Mouse (Mus musculus): ENCODE measurements around the gene Tmem212. TPM values are rescaled to one million over a fixed set of nuclear protein-coding genes. Genes with fewer than 3 reads are reported as not detected.

The Tmem212 gene
- polyA plus RNA-seq, 1 experiment: 1.6 TPM

- Histone ChIP-seq H3K4me3 (replicated peaks; ENCODE audit: insufficient read depth, low read depth, low read length) (no peak overlapping the region), H3K27me3 (ENCODE audit: control insufficient read depth, insufficient read depth, low read length) (no peaks in the 10 kb centered on the region; the same call in 1 of the 2 replicates), H3K4me1 (ENCODE audit: control insufficient read depth, insufficient read depth, low read length) (no peaks in the 10 kb centered on the region), H3K27ac (ENCODE audit: insufficient read depth, low read length) (no peak overlapping the region)
- WGBS: 92% methylated on average over 3 of the region's 3 CpGs
- DNase-seq: no peak
- TF ChIP-seq CTCF (IDR thresholded peaks at IDR 0.05; ENCODE audit: borderline replicate concordance, insufficient read depth, low read depth, low read length): no peak
Measured at GRCm38 (mm10) chr3:27868681-27869080, 27.5 kb downstream of the Tmem212 start.

- no peaks in the 10 kb centered on the region; the same call in 1 of the 2 replicates for H3K27me3 ChIP-seq (ENCODE audit: control insufficient read depth, insufficient read depth, low read length)
- H3K27ac ChIP-seq (ENCODE audit: insufficient read depth, low read length): no peak overlapping the region
- TF ChIP-seq POLR2A (IDR thresholded peaks at IDR 0.05; ENCODE audit: borderline replicate concordance, insufficient read depth, low read length) (no peak), CTCF (IDR thresholded peaks at IDR 0.05; ENCODE audit: borderline replicate concordance, insufficient read depth, low read depth, low read length) (no peak)
- no peaks in the 10 kb centered on the region for H3K4me1 ChIP-seq (ENCODE audit: control insufficient read depth, insufficient read depth, low read length)
- H3K4me3 ChIP-seq (replicated peaks; ENCODE audit: insufficient read depth, low read depth, low read length): no peak overlapping the region
- WGBS: 80% methylated on average over 3 of the region's 3 CpGs
- no peak for DNase-seq
Measured at GRCm38 (mm10) chr3:27867731-27868130, 28.4 kb downstream of the Tmem212 start.

- no peak overlapping the region for H3K27ac ChIP-seq (ENCODE audit: insufficient read depth, low read length)
- peak; percentile 30 to 33 for DNase-seq
Measured at GRCm38 (mm10) chr3:27862821-27863740, 33.1 kb downstream of the Tmem212 start.

GRCm38 (mm10) chr3:27861601-27862000, 34.6 kb downstream of the Tmem212 start:
- no peaks in the 10 kb centered on the region; the same call in 1 of the 2 replicates for H3K4me1 ChIP-seq (ENCODE audit: control insufficient read depth, insufficient read depth, low read length)
- no peaks in the 10 kb centered on the region; the same call in 1 of the 2 replicates for H3K27me3 ChIP-seq (ENCODE audit: control insufficient read depth, insufficient read depth, low read length)
- DNase-seq: peak; percentile 16 to 46
- H3K4me3 ChIP-seq (replicated peaks; ENCODE audit: insufficient read depth, low read depth, low read length): no peak overlapping the region
- 30% methylated on average over 6 of the region's 6 CpGs for WGBS
- TF ChIP-seq CTCF (IDR thresholded peaks at IDR 0.05; ENCODE audit: borderline replicate concordance, insufficient read depth, low read depth, low read length): no peak
- TF ChIP-seq POLR2A (IDR thresholded peaks at IDR 0.05; ENCODE audit: borderline replicate concordance, insufficient read depth, low read length): no peak
- H3K27ac ChIP-seq (ENCODE audit: insufficient read depth, low read length): no peak overlapping the region

More at GRCm38 (mm10) chr3:27862821-27863740, 33.1 kb downstream of the Tmem212 start:
- WGBS: 14% methylated on average over 16 of the region's 16 CpGs
- H3K27me3 ChIP-seq (ENCODE audit: control insufficient read depth, insufficient read depth, low read length): no peaks in the 10 kb centered on the region; the same call in 1 of the 2 replicates
- H3K4me3 ChIP-seq (replicated peaks; ENCODE audit: insufficient read depth, low read depth, low read length): peak overlapping the region; percentile 40
- no peak; the same call in 1 of the 2 replicates for TF ChIP-seq CTCF (IDR thresholded peaks at IDR 0.05; ENCODE audit: borderline replicate concordance, insufficient read depth, low read depth, low read length)
- TF ChIP-seq POLR2A (IDR thresholded peaks at IDR 0.05; ENCODE audit: borderline replicate concordance, insufficient read depth, low read length): no peak
- no peaks in the 10 kb centered on the region; the same call in 1 of the 2 replicates for H3K4me1 ChIP-seq (ENCODE audit: control insufficient read depth, insufficient read depth, low read length)

GRCm38 (mm10) chr3:27861086-27861485, 35.1 kb downstream of the Tmem212 start:
- Histone ChIP-seq H3K4me3 (replicated peaks; ENCODE audit: insufficient read depth, low read depth, low read length) (no peak overlapping the region), H3K27ac (ENCODE audit: insufficient read depth, low read length) (no peak overlapping the region), H3K4me1 (ENCODE audit: control insufficient read depth, insufficient read depth, low read length) (no peaks in the 10 kb centered on the region; the same call in 1 of the 2 replicates), H3K27me3 (ENCODE audit: control insufficient read depth, insufficient read depth, low read length) (no peaks in the 10 kb centered on the region; the same call in 1 of the 2 replicates)
- TF ChIP-seq CTCF (IDR thresholded peaks at IDR 0.05; ENCODE audit: borderline replicate concordance, insufficient read depth, low read depth, low read length) (no peak), POLR2A (IDR thresholded peaks at IDR 0.05; ENCODE audit: borderline replicate concordance, insufficient read depth, low read length) (no peak)
- no peak for DNase-seq
- 80% methylated on average over 6 of the region's 6 CpGs for WGBS

- 28% methylated on average over 5 of the region's 5 CpGs for WGBS
- Histone ChIP-seq H3K27ac (ENCODE audit: insufficient read depth, low read length) (no peak overlapping the region), H3K4me1 (ENCODE audit: control insufficient read depth, insufficient read depth, low read length) (no peaks in the 10 kb centered on the region; the same call in 1 of the 2 replicates), H3K4me3 (replicated peaks; ENCODE audit: insufficient read depth, low read depth, low read length) (no peak overlapping the region), H3K27me3 (ENCODE audit: control insufficient read depth, insufficient read depth, low read length) (no peaks in the 10 kb centered on the region; the same call in 1 of the 2 replicates)
- no peak for TF ChIP-seq POLR2A (IDR thresholded peaks at IDR 0.05; ENCODE audit: borderline replicate concordance, insufficient read depth, low read length)
- TF ChIP-seq CTCF (IDR thresholded peaks at IDR 0.05; ENCODE audit: borderline replicate concordance, insufficient read depth, low read depth, low read length): no peak
- DNase-seq: no peak
Measured at GRCm38 (mm10) chr3:27859161-27859561, 37.0 kb downstream of the Tmem212 start.

GRCm38 (mm10) chr3:27858441-27859115, 37.6 kb downstream of the Tmem212 start:
- H3K4me3 ChIP-seq (replicated peaks; ENCODE audit: insufficient read depth, low read depth, low read length): no peak overlapping the region
- no peak for TF ChIP-seq CTCF (IDR thresholded peaks at IDR 0.05; ENCODE audit: borderline replicate concordance, insufficient read depth, low read depth, low read length)
- TF ChIP-seq POLR2A (IDR thresholded peaks at IDR 0.05; ENCODE audit: borderline replicate concordance, insufficient read depth, low read length): no peak
- 59% methylated on average over 5 of the region's 5 CpGs for WGBS
- no peaks in the 10 kb centered on the region; the same call in 1 of the 2 replicates for H3K4me1 ChIP-seq (ENCODE audit: control insufficient read depth, insufficient read depth, low read length)
- H3K27me3 ChIP-seq (ENCODE audit: control insufficient read depth, insufficient read depth, low read length): no peaks in the 10 kb centered on the region; the same call in 1 of the 2 replicates
- no peak overlapping the region for H3K27ac ChIP-seq (ENCODE audit: insufficient read depth, low read length)
- no peak for DNase-seq

All from cerebellum, adult 2 months (tissue).